Mouse (Mus musculus) forebrain, embryonic 11.5 days (tissue): Measurements from ENCODE around the gene Tcp1. TPM values are rescaled to one million over a fixed set of nuclear protein-coding genes. Genes with fewer than 3 reads are reported as not detected.
"Not testable (repeated sequence)": the region's sequence is repeated elsewhere in the genome, so short reads cannot be mapped to it uniquely, and the experiment has no call there.

Experiments used
- ATAC-seq: fragments of 200-750 bp; cut with Nextera tagmentation; replicated peaks from 2 replicates; pipeline ENCODE4 v1.8.0; 2017; ENCODE audit warnings: moderate TSS enrichment; ENCODE audit not compliant: low FRiP score
- DNase-seq: peaks from one replicate; pipeline ENCODE4 v3.0.0-alpha.2; 2017; ENCODE audit warnings: low spot score
- H3K27ac ChIP-seq: fragments of 300-500 bp; sonication (generic); 2 replicates; pipeline ENCODE4 v1.5.1; 2014; ENCODE audit warnings: low read depth, low read length
- H3K27me3 ChIP-seq: fragments of 300-500 bp; sonication (generic); 2 replicates; pipeline ENCODE4 v1.6.1; 2014; ENCODE audit warnings: mild to moderate bottlenecking, low read length, mixed read lengths; ENCODE audit not compliant: control insufficient read depth, insufficient read depth
- H3K36me3 ChIP-seq: fragments of 300-500 bp; sonication (generic); 2 replicates; pipeline ENCODE4 v1.6.1; 2014; ENCODE audit warnings: mild to moderate bottlenecking, low read length, moderate library complexity, mixed read lengths; ENCODE audit not compliant: control insufficient read depth, insufficient read depth
- H3K4me1 ChIP-seq: fragments of 300-500 bp; sonication (generic); replicated peaks from 2 replicates; pipeline ENCODE4 v1.6.1; 2014; ENCODE audit warnings: low read length, mixed read lengths; ENCODE audit not compliant: control insufficient read depth, insufficient read depth
- H3K4me2 ChIP-seq: fragments of 300-500 bp; sonication (generic); 2 replicates; pipeline ENCODE4 v1.6.1; 2014; ENCODE audit warnings: low read depth, mild to moderate bottlenecking, low read length, moderate library complexity, mixed read lengths; ENCODE audit not compliant: severe bottlenecking
- H3K4me3 ChIP-seq: fragments of 300-500 bp; sonication (generic); 2 replicates; pipeline ENCODE4 v1.5.1; 2014; ENCODE audit warnings: low read depth, low read length
- H3K9ac ChIP-seq: fragments of 300-500 bp; sonication (generic); 2 replicates; pipeline ENCODE4 v1.6.1; 2014; ENCODE audit warnings: low read length
- H3K9me3 ChIP-seq: fragments of 300-500 bp; sonication (generic); 2 replicates; pipeline ENCODE4 v1.6.1; 2016; ENCODE audit warnings: low read length, mixed read lengths; ENCODE audit not compliant: control insufficient read depth
- WGBS: fragments of 180-500 bp; shearing (Covaris S2); extraction: QIAGEN DNeasy Blood & Tissue Kit; methylation state at CpG from one replicate; pipeline ENCODE4 v1.1.7; 2014; 5-methylcytosine and 5-hydroxymethylcytosine counted together
- polyA plus RNA-seq: library from polyadenylated mRNA; unstranded; fragments of >200 nt; fragmentation: Nextera tagmentation; extraction: Ambion mirVana; gene quantifications from 2 replicates; pipeline ENCODE4 v1.2.1, GENCODE M21; 2014

Tcp1 gene
- polyA plus RNA-seq, 1 experiment from 2014 or later: 535 TPM

DNA sequence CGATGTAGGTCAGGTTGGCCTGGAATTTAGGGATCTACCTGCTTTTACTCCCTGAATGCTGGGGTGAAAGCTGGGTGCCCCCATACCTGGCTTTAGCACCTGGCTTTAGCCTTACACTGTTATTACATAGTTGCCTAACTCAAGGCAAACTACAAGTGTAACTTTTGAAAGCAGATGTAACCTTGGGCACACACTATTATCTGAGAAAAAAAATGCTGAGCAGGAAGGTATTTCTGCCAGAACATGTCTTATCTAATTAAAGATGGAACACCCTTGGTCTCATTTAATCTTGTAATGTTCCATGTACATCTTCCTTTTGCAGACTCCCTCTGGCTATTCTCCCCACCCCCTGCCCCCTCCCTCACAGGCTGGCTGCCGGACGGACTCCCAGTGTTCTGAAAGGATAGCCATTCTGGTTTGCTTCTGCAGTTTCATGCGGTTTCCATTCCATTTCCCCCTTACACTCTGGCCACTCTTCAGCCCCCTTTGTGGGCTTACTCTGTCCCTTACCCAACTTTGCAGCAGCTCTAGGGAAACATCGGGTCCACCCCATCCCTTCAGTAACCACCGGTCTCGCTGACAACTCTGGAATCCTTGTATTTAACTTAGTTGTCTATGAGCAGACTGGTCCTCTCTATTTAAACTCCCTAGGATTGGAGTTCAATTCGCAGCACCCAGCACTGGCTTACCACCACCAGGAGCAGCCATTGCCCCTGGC lies 26.2 kb downstream of the Tcp1 start:
- H3K36me3 ChIP-seq: peaks cover 2% of the 10 kb centered on the region; the same call in 1 of the 2 replicates
- H3K4me3 ChIP-seq: no peak overlapping the region
- no peaks in the 10 kb centered on the region for H3K27me3 ChIP-seq
- H3K27ac ChIP-seq: no peak overlapping the region
- no peaks in the 10 kb centered on the region; the same call in 1 of the 2 replicates for H3K4me1 ChIP-seq
- no peak for ATAC-seq
- DNase-seq: no peak
- no peaks in the 10 kb centered on the region for H3K9me3 ChIP-seq
- WGBS: 76% methylated on average over 8 of the region's 8 CpGs
- H3K4me2 ChIP-seq: no peak overlapping the region
- no peak overlapping the region for H3K9ac ChIP-seq

DNA sequence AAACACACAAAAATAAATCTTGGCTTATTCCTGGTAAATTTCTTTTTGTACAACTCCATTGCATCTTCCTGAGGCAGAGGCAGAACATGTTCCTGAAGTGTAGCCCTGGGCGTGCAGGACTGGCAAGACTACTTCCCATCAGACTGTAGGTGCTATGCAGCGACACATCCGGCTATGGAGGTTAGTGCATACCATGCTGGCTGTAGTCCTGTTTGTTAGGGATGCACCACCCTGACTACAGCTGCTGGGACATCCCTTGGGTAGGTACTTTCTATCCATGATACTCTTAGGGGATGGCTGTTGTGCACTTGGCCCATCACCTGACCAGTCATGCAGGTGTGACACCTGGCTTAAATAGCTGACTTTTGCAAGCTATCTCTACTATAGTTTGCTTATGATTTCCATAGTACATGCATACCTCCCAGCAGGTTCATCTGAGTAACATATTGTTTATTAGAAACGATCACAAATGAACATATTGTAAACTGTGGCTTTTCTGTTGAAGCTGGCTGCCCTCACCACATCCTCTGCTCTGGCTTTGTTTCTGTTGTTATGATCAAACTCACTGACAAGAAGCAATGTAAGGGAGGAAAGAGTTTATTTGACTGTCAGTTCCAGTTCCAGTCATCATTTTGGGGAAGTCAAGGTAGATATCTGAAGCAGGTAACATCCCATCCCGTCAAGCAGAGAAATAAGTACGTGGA lies 27.1 kb downstream of the Tcp1 start:
- Histone ChIP-seq H3K27ac (no peak overlapping the region), H3K36me3 (peaks cover 2% of the 10 kb centered on the region; the same call in 1 of the 2 replicates), H3K4me3 (no peak overlapping the region), H3K9ac (no peak overlapping the region), H3K4me2 (no peak overlapping the region), H3K27me3 (no peaks in the 10 kb centered on the region), H3K9me3 (no peaks in the 10 kb centered on the region), H3K4me1 (no peaks in the 10 kb centered on the region; the same call in 1 of the 2 replicates)
- WGBS: 95% methylated on average over 6 of the region's 6 CpGs
- DNase-seq (no peak), ATAC-seq (no peak)

DNA sequence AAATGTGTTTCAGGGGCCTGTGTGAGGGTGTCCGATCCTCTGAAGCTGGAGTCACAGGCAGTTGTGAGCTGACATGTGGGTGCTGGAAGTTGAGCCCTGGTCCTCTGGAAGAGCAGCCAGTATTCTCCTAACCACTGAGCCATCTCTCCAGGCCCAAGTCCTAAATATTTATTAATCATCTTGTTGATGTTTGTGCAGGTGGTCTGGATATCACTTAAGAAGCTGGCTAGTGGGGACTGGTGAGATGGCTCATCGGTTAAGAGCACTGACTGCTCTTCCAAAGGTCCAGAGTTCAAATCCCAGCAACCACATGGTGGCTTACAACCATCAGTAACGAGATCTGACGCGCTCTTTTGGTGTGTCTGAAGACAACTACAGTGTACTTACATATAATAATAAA lies 34.2 kb downstream of the Tcp1 start:
- DNase-seq (no peak), ATAC-seq (no peak)
- Histone ChIP-seq H3K4me2 (no peak overlapping the region), H3K27ac (no peak overlapping the region), H3K9ac (no peak overlapping the region), H3K4me1 (no peaks in the 10 kb centered on the region), H3K27me3 (no peaks in the 10 kb centered on the region), H3K9me3 (no peaks in the 10 kb centered on the region), H3K4me3 (no peak overlapping the region), H3K36me3 (peaks cover 12% of the 10 kb centered on the region; the same call in 1 of the 2 replicates)
- 91% methylated on average over 5 of the region's 5 CpGs for WGBS

DNA sequence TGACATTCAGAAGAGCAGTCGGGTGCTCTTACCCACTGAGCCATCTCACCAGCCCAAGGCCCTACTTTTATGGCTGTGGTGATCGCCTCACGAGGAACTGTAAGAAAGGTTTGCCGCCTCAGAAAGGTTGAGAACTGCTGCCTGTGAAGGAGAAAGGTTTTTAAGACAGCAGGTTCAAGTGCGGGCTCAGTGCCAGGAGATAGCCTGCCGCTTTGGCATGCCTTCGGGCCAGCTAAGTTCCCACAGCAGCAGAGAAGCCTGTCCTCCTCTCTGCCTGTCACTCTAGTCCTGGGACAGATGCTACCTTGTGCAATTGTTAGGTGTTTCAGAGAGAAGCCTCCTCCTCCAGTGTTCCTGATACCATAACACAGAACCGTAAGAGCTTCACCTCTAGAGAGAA lies 41.2 kb downstream of the Tcp1 start:
- H3K9ac ChIP-seq: no peak overlapping the region
- WGBS: 96% methylated on average over 8 of the region's 8 CpGs
- no peaks in the 10 kb centered on the region for H3K27me3 ChIP-seq
- ATAC-seq: no peak
- H3K36me3 ChIP-seq: peaks cover 7% of the 10 kb centered on the region; the same call in 1 of the 2 replicates
- no peak overlapping the region for H3K4me2 ChIP-seq
- H3K4me1 ChIP-seq: peaks cover 5% of the 10 kb centered on the region; the same call in 1 of the 2 replicates
- no peak overlapping the region for H3K27ac ChIP-seq
- no peak overlapping the region for H3K4me3 ChIP-seq
- DNase-seq: no peak
- no peaks in the 10 kb centered on the region for H3K9me3 ChIP-seq

DNA sequence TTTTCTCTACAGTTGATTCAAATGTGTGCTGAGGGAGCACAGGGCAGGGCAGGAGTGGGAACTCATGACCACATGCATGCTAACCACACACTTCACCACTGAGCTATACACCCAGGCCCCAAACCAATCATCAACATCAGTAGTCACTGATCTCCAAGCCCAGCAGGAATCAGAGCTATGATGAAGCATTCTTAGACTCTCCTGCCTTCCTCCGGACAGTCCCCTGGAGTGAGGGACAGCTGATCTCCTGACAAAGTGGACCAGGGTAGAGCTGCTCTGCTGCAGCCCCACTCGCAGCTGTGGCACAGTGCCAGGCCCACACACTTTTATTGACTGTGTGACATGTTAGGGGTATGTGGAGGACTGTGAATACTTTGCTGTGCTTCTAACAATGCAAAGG lies 43.9 kb downstream of the Tcp1 start:
- not testable (repeated sequence) for H3K36me3 ChIP-seq, H3K9ac ChIP-seq, H3K9me3 ChIP-seq, H3K4me1 ChIP-seq, DNase-seq, H3K27me3 ChIP-seq, H3K27ac ChIP-seq, ATAC-seq
- WGBS: 50% methylated on average over 1 of the region's 2 CpGs
- 0 out of 2 replicates have a peak overlapping the region, but pooled peaks have one; percentile 15 for H3K4me3 ChIP-seq
- peak overlapping the region; percentile 38; the same call in 1 of the 2 replicates for H3K4me2 ChIP-seq

DNA sequence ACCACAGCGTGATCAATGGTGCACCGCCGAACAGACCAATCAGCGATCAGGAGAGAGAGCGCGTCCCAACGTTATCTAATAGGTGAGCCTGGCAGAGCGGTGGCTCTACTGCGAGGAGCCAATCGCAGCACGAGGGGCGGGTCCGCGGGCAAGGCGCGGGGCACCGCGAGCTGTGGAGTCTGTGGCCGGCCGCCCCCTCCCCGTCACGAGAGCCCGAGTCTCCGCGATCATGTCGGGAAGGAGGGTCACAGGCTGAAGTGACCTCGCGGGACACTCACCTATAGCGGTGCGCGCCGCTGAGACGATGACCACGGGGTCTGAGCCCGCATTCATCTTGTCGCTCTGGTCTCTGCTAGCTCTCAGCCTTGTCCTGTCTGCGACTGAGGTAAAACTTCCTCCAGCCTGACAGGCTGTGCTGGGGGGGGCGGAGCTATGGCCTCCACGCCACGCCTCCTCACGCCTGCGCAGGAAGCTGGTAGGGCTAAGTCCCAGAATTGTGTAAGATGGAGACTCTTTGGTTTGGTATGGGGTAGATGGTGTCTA lies 44.9 kb downstream of the Tcp1 start, which contains the start of gene Acat2:
TSS of gene Acat2 (minus strand) at position 417 of the 543 bp plus-strand sequence.
- peak within 1 kb of the TSS; percentile 62 for H3K4me3 ChIP-seq
- ATAC-seq (peak; percentile 99), DNase-seq (peak; percentile 94)
- under 1% methylated on average over 42 of the region's 42 CpGs for WGBS
- H3K4me1 ChIP-seq: peaks cover 5% of the 10 kb centered on the region; the same call in 1 of the 2 replicates
- no peaks in the 10 kb centered on the region for H3K9me3 ChIP-seq
- H3K9ac ChIP-seq: peak within 1 kb of the TSS; percentile 58
- peak within 1 kb of the TSS; percentile 73 for H3K4me2 ChIP-seq
- no peaks in the 10 kb centered on the region for H3K27me3 ChIP-seq
- H3K27ac ChIP-seq: peak within 1 kb of the TSS; percentile 85
- peaks cover 4% of the 10 kb centered on the region; the same call in 1 of the 2 replicates for H3K36me3 ChIP-seq

DNA sequence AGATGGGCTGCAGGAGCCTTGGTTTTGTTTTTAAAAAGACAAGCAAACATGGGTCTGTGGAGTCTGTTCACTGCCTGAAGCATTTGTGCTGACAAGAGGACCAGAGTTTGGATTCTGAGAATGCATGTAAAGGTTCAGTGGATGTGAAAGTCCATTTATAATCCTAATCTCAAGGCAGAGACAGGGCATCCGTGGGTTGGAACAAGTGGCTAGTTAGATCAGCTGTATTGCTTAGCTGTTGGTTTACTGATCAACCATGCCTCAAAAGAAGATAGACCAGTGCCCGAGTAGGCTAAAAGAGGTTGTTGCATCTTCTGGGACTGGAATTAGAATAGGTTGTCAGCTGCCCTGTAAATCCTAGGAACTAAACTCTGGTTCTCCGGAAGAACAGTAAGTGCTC lies 48.0 kb downstream of the Tcp1 start:
- Histone ChIP-seq H3K9ac (no peak overlapping the region), H3K4me3 (no peak overlapping the region), H3K4me1 (peaks cover 5% of the 10 kb centered on the region; the same call in 1 of the 2 replicates), H3K27ac (no peak overlapping the region), H3K9me3 (no peaks in the 10 kb centered on the region), H3K4me2 (no peak overlapping the region), H3K36me3 (no peaks in the 10 kb centered on the region; the same call in 1 of the 2 replicates), H3K27me3 (no peaks in the 10 kb centered on the region)
- no peak for ATAC-seq
- WGBS: 85% methylated on average over 3 of the region's 3 CpGs
- DNase-seq: no peak

DNA sequence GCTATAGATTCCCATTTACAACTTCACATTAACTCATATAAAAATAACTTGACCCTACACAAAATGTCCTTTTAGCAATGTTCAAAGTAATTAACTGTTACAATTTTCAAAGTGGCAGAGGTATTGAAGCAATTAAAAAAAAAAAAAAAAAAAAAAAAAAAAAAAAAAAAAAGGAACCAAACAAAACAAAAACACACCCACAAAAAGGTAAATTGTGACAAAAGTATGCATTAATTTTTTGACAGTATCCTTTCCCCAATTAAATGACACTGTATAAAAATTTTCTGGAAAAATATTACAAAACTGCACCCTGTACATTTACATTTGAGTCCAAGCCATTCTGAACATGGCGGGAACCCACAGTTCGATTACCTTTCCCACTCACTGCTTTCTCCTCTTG lies 51.7 kb downstream of the Tcp1 start:
- 95% methylated on average over 2 of the region's 2 CpGs for WGBS
- DNase-seq (no peak), ATAC-seq (no peak)
- no peaks in the 10 kb centered on the region for H3K9me3 ChIP-seq
- no peaks in the 10 kb centered on the region; the same call in 1 of the 2 replicates for H3K36me3 ChIP-seq
- H3K9ac ChIP-seq: no peak overlapping the region
- H3K4me3 ChIP-seq: no peak overlapping the region
- H3K4me2 ChIP-seq: no peak overlapping the region
- no peaks in the 10 kb centered on the region for H3K27me3 ChIP-seq
- no peak overlapping the region for H3K27ac ChIP-seq
- no peaks in the 10 kb centered on the region for H3K4me1 ChIP-seq
